Mouse (Mus musculus) liver, embryonic 12.5 days (tissue): ENCODE measurements around the gene Atp5g2. TPM values are rescaled to one million over a fixed set of nuclear protein-coding genes. Genes with fewer than 3 reads are reported as not detected.

Experiments
- ATAC-seq: fragments of 200-750 bp; cut with Nextera tagmentation; 2 replicates; pipeline ENCODE4 v1.8.0; 2017; ENCODE audit warnings: moderate number of reproducible peaks, mild to moderate bottlenecking, moderate library complexity
- H3K27ac ChIP-seq: fragments of 300-500 bp; sonication (generic); 2 replicates; pipeline ENCODE4 v1.5.1; 2016; ENCODE audit warnings: mild to moderate bottlenecking
- H3K27me3 ChIP-seq: fragments of 300-500 bp; sonication (generic); replicated peaks from 2 replicates; pipeline ENCODE4 v1.6.1; 2016; ENCODE audit warnings: mild to moderate bottlenecking, moderate library complexity
- H3K36me3 ChIP-seq: fragments of 300-500 bp; sonication (generic); 2 replicates; pipeline ENCODE4 v1.6.1; 2016; ENCODE audit warnings: mild to moderate bottlenecking, moderate library complexity
- H3K4me1 ChIP-seq: fragments of 300-500 bp; sonication (generic); 2 replicates; pipeline ENCODE4 v1.6.1; 2016
- H3K4me2 ChIP-seq: fragments of 300-500 bp; sonication (generic); 2 replicates; pipeline ENCODE4 v1.6.1; 2016; ENCODE audit warnings: mild to moderate bottlenecking, moderate library complexity
- H3K4me3 ChIP-seq: fragments of 300-500 bp; sonication (generic); 2 replicates; pipeline ENCODE4 v1.5.1; 2016; ENCODE audit warnings: mild to moderate bottlenecking, moderate library complexity
- H3K9ac ChIP-seq: fragments of 300-500 bp; sonication (generic); 2 replicates; pipeline ENCODE4 v1.6.1; 2016; ENCODE audit warnings: mild to moderate bottlenecking, moderate library complexity
- H3K9me3 ChIP-seq: fragments of 300-500 bp; sonication (generic); replicated peaks from 2 replicates; pipeline ENCODE4 v1.6.1; 2016; ENCODE audit warnings: mild to moderate bottlenecking, moderate library complexity
- whole genome bisulfite sequencing: fragments of 180-500 bp; shearing (Covaris S2); methylation state at CpG from one replicate; pipeline ENCODE4 v1.1.7; 2016; ENCODE audit not compliant: insufficient replicate concordance; 5-methylcytosine and 5-hydroxymethylcytosine counted together
- polyA plus RNA-seq: library from polyadenylated mRNA; unstranded; fragments of >200 nt; fragmentation: Nextera tagmentation; extraction: Ambion mirVana; gene quantifications from 2 replicates; pipeline ENCODE4 v1.2.1, GENCODE M21; 2016

Atp5g2 gene
- polyA plus RNA-seq, 1 experiment from 2014 or later: 39.6 TPM

GRCm38 (mm10) chr15:102692991-102693411 is 20.8 kb upstream of the Atp5g2 start:
- Histone ChIP-seq H3K9ac (no peak overlapping the region), H3K4me3 (peak overlapping the region; percentile 51), H3K4me2 (peak overlapping the region; percentile 72), H3K4me1 (peaks cover 12% of the 10 kb centered on the region), H3K36me3 (no peaks in the 10 kb centered on the region), H3K27me3 (peaks cover 94% of the 10 kb centered on the region), H3K27ac (no peak overlapping the region), H3K9me3 (no peaks in the 10 kb centered on the region)
- under 1% methylated on average over 32 of the region's 32 CpGs for WGBS
- peak; percentile 24; the same call in 1 of the 2 replicates for ATAC-seq

GRCm38 (mm10) chr15:102692321-102692804 is 20.2 kb upstream of the Atp5g2 start:
- H3K27ac ChIP-seq: no peak overlapping the region
- peak overlapping the region; percentile 72 for H3K4me2 ChIP-seq
- H3K4me1 ChIP-seq: peaks cover 12% of the 10 kb centered on the region
- ATAC-seq: no peak
- H3K9ac ChIP-seq: no peak overlapping the region
- H3K27me3 ChIP-seq: peaks cover 94% of the 10 kb centered on the region
- H3K4me3 ChIP-seq: peak overlapping the region; percentile 51
- 2% methylated on average over 26 of the region's 26 CpGs for WGBS
- H3K36me3 ChIP-seq: no peaks in the 10 kb centered on the region
- H3K9me3 ChIP-seq: no peaks in the 10 kb centered on the region

GRCm38 (mm10) chr15:102685791-102686190 is 13.6 kb upstream of the Atp5g2 start:
- Histone ChIP-seq H3K4me1 (no peaks in the 10 kb centered on the region), H3K4me3 (no peak overlapping the region), H3K9me3 (no peaks in the 10 kb centered on the region), H3K4me2 (no peak overlapping the region), H3K36me3 (no peaks in the 10 kb centered on the region), H3K27ac (no peak overlapping the region), H3K27me3 (peaks cover 75% of the 10 kb centered on the region), H3K9ac (no peak overlapping the region)
- WGBS: 17% methylated on average over 4 of the region's 4 CpGs
- ATAC-seq: no peak

GRCm38 (mm10) chr15:102683670-102684069 is 11.5 kb upstream of the Atp5g2 start:
- no peaks in the 10 kb centered on the region for H3K4me1 ChIP-seq
- no peak overlapping the region for H3K27ac ChIP-seq
- no peaks in the 10 kb centered on the region for H3K36me3 ChIP-seq
- H3K9me3 ChIP-seq: no peaks in the 10 kb centered on the region
- no peak overlapping the region for H3K9ac ChIP-seq
- ATAC-seq: no peak
- 13% methylated on average over 1 of the region's 1 CpGs for WGBS
- H3K27me3 ChIP-seq: peaks cover 61% of the 10 kb centered on the region
- no peak overlapping the region for H3K4me3 ChIP-seq
- H3K4me2 ChIP-seq: no peak overlapping the region

GRCm38 (mm10) chr15:102676345-102676744 is 4.2 kb upstream of the Atp5g2 start:
- 65% methylated on average over 2 of the region's 2 CpGs for WGBS
- H3K9me3 ChIP-seq: no peaks in the 10 kb centered on the region
- H3K36me3 ChIP-seq: no peaks in the 10 kb centered on the region
- no peak for ATAC-seq
- H3K27me3 ChIP-seq: peaks cover 45% of the 10 kb centered on the region
- no peak overlapping the region for H3K4me3 ChIP-seq
- no peak overlapping the region for H3K4me2 ChIP-seq
- H3K9ac ChIP-seq: no peak overlapping the region
- peaks cover 21% of the 10 kb centered on the region for H3K4me1 ChIP-seq
- H3K27ac ChIP-seq: no peak overlapping the region

GRCm38 (mm10) chr15:102673548-102673947 is 1.4 kb upstream of the Atp5g2 start:
- Histone ChIP-seq H3K36me3 (peaks cover 11% of the 10 kb centered on the region), H3K27me3 (peaks cover 37% of the 10 kb centered on the region), H3K9me3 (no peaks in the 10 kb centered on the region), H3K27ac (no peak overlapping the region), H3K9ac (no peak overlapping the region), H3K4me2 (peak overlapping the region; percentile 72), H3K4me3 (no peak overlapping the region), H3K4me1 (peaks cover 29% of the 10 kb centered on the region)
- 14% methylated on average over 10 of the region's 10 CpGs for WGBS
- no peak for ATAC-seq

GRCm38 (mm10) chr15:102671721-102672214 is 384 bp downstream of the Atp5g2 start:
- Histone ChIP-seq H3K9ac (peak overlapping the region; percentile 67), H3K27me3 (peaks cover 37% of the 10 kb centered on the region), H3K36me3 (peaks cover 27% of the 10 kb centered on the region), H3K27ac (peak overlapping the region; percentile 84), H3K4me2 (peak overlapping the region; percentile 72), H3K4me1 (peaks cover 39% of the 10 kb centered on the region), H3K4me3 (peak overlapping the region; percentile 85), H3K9me3 (no peaks in the 10 kb centered on the region)
- no peak for ATAC-seq
- 1% methylated on average over 32 of the region's 34 CpGs for WGBS

- WGBS: under 1% methylated on average over 53 of the region's 53 CpGs
- H3K27me3 ChIP-seq: peaks cover 37% of the 10 kb centered on the region
- H3K36me3 ChIP-seq: peaks cover 35% of the 10 kb centered on the region
- peak; percentile 94 for ATAC-seq
- no peaks in the 10 kb centered on the region for H3K9me3 ChIP-seq
- peaks cover 39% of the 10 kb centered on the region for H3K4me1 ChIP-seq
- H3K4me3 ChIP-seq: peak overlapping the region; percentile 85
- H3K9ac ChIP-seq: peak overlapping the region; percentile 93
- peak overlapping the region; percentile 84 for H3K27ac ChIP-seq
- peak overlapping the region; percentile 72 for H3K4me2 ChIP-seq
Measured at GRCm38 (mm10) chr15:102670767-102671575, 1.2 kb downstream of the Atp5g2 start.

- ATAC-seq: no peak
- Histone ChIP-seq H3K9me3 (no peaks in the 10 kb centered on the region), H3K4me3 (peak overlapping the region; percentile 85), H3K27me3 (peaks cover 37% of the 10 kb centered on the region), H3K27ac (peak overlapping the region; percentile 84), H3K36me3 (peaks cover 42% of the 10 kb centered on the region), H3K4me1 (peaks cover 39% of the 10 kb centered on the region), H3K4me2 (peak overlapping the region; percentile 72), H3K9ac (peak overlapping the region; percentile 93)
- WGBS: 11% methylated on average over 6 of the region's 6 CpGs
Measured at GRCm38 (mm10) chr15:102670281-102670680, 1.9 kb downstream of the Atp5g2 start.

- ATAC-seq: no peak
Measured at GRCm38 (mm10) chr15:102669571-102669970, 2.6 kb downstream of the Atp5g2 start.

GRCm38 (mm10) chr15:102665494-102665893 is 6.7 kb downstream of the Atp5g2 start:
- H3K9me3 ChIP-seq: no peaks in the 10 kb centered on the region
- no peak overlapping the region for H3K4me3 ChIP-seq
- no peak overlapping the region for H3K27ac ChIP-seq
- H3K9ac ChIP-seq: no peak overlapping the region
- H3K27me3 ChIP-seq: no peaks in the 10 kb centered on the region
- no peak overlapping the region for H3K4me2 ChIP-seq
- H3K4me1 ChIP-seq: peaks cover 16% of the 10 kb centered on the region
- WGBS: 43% methylated on average over 4 of the region's 4 CpGs
- H3K36me3 ChIP-seq: peaks cover 90% of the 10 kb centered on the region
- peak; percentile 55; the same call in 1 of the 2 replicates for ATAC-seq

More at GRCm38 (mm10) chr15:102669571-102669970, 2.6 kb downstream of the Atp5g2 start:
- peak overlapping the region; percentile 72 for H3K4me2 ChIP-seq
- 76% methylated on average over 8 of the region's 8 CpGs for WGBS
- peak overlapping the region; percentile 85 for H3K4me3 ChIP-seq
- H3K27ac ChIP-seq: no peak overlapping the region
- H3K9me3 ChIP-seq: no peaks in the 10 kb centered on the region
- peaks cover 31% of the 10 kb centered on the region for H3K27me3 ChIP-seq
- H3K9ac ChIP-seq: peak overlapping the region; percentile 93
- H3K4me1 ChIP-seq: peaks cover 39% of the 10 kb centered on the region
- H3K36me3 ChIP-seq: peaks cover 49% of the 10 kb centered on the region

- Histone ChIP-seq H3K4me3 (no peak overlapping the region), H3K27me3 (no peaks in the 10 kb centered on the region), H3K4me2 (no peak overlapping the region), H3K9ac (no peak overlapping the region), H3K36me3 (peaks cover 92% of the 10 kb centered on the region), H3K27ac (no peak overlapping the region), H3K4me1 (peaks cover 17% of the 10 kb centered on the region; the same call in 1 of the 2 replicates), H3K9me3 (no peaks in the 10 kb centered on the region)
- 88% methylated on average over 8 of the region's 8 CpGs for WGBS
- no peak for ATAC-seq
Measured at GRCm38 (mm10) chr15:102663825-102664224, 8.3 kb downstream of the Atp5g2 start.
